Mouse (Mus musculus) cerebellum, adult 9-10 months (tissue): ENCODE data around the gene Gm14124.
"Not testable (repeated sequence)": the region's sequence is repeated elsewhere in the genome, so short reads cannot be mapped to it uniquely, and the experiment has no call there.

Source experiments
- DNase-seq: peaks from one replicate; pipeline ENCODE4 v3.0.0; 2022

Gm14124 gene

GRCm38 (mm10) chr2:150257291-150257690, at the start of gene Gm14124:
Gene Gm14124 (plus strand): TSS chr2:150257517.
- not testable (repeated sequence) for DNase-seq

DNA sequence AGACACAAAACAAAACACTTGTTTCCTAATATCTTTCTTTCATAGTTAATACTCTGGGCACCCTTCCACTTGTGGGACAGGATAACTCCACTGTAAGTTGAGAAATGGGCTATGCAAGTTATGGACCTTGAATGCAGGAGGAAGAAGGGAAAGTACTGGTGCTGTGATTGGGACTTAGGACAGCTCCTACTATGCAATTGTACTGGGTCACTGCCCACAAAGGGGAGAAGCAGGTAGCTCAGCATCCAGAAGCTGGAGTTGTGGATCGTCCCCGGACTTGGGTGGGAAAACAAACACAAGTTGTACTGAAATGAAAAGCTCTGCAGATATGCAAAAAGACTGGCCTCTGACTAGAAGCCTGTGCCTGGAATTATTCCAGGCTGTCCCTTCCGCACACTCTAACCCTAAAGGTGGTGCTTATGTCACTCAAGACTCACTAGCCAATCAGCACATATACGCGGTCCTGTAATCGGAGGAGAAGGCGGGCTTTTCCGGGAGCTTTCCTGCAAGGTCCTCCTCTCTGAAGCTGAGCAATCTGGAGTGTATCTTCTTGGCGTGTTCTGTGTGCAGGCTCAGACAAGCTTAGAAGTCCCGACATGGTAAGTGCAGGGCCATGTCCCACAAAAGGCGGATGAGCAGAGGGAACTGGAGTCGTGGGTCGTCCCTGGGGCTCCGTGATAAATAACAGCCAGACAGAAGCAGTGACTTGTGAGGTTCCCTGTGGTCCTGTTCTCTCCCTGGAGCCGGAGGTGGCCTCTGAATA, 39.5 kb upstream of the Gm14124 start, which contains the start of gene Zfp937:
TSS of gene Zfp937 (plus strand) at position 474 of the 763 bp plus-strand sequence.
- peak; percentile 93 for DNase-seq

DNA sequence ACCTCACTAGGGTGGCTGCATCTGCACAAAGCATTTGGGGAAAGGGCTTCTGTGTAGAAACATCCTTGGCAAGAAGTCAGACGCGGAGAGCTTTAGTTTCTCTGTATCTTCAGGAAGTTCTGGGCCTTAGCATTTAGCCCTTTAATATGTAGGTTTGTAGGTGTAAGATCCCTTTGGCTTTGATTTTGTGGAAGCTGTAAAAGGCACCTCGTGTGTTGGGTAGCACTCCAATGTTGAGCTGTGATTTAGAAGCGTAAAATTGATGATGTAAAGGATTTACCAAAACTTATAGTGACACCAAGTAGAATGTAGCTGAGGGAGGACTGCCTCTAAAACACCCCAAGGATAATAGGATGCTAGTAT, 39.0 kb upstream of the Gm14124 start:
- not testable (repeated sequence) for DNase-seq

DNA sequence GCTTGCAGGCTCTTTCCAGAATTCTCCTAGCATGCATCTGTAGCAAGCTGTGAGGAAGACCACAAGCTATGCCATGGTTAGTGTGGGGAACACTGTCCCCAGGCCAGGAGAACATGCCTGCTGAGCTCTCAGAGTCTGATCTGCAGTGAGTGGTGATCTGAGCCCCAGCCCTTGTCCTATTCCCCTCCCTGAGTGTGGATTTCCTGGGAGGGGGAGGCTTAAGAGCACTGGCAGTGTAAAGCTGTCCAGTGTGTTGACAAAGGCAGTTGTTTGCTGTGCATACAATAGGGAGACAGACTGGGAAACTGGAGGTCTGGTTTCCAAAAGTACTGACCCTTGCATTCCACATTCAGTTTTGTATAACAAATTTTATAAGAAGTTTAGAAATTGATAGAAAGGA, 34.1 kb upstream of the Gm14124 start:
- not testable (repeated sequence) for DNase-seq

- no peak for DNase-seq
Observed at GRCm38 (mm10) chr2:150243211-150243610, 14.1 kb upstream of the Gm14124 start.

DNA sequence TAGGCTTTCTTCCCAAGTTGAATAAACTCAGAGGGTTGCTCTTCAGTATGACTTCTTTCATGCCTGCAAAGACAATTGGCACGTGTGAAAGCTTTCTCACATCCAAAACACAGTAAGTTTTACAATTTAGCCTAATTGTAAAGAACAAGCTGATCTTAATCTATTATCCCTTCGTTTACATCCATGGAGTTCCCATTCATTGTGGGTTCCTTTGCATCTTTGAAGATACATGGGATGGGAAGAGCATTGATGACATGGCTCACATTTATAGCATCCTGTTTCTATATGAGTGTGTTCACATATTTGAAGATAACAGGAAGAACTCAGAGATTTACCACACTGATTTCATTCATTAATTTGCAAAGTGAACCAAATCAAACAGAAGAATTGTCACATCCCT, 1.8 kb upstream of the Gm14124 start, which contains the start of gene Gm21994:
TSS of gene Gm21994 (minus strand) at position 101 of the 400 bp plus-strand sequence.
- DNase-seq = not testable (repeated sequence)

DNA sequence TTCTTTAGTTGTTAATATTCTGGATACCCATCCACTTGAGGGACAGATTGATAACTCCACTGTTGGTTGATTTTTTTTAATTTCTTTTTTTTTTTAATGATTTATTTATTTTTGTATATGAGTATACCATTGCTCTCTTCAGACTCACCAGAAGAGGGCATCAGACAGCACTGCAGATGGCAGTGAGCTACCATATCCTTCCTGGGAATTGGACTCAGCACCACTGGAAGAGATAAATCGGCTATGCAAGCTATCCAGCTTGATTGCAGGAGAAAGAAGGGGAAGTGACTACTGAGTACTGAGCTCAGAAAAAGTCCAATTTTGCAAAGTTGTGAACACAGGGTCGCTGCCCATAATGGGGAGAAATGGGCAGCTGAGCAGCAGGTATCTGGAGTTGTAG, 456 bp upstream of the Gm14124 start:
- DNase-seq = not testable (repeated sequence)

- DNase-seq = no peak
Observed at GRCm38 (mm10) chr2:150293669-150294068, 36.4 kb downstream of the Gm14124 start.

- no peak for DNase-seq
Observed at GRCm38 (mm10) chr2:150299096-150299495, 41.8 kb downstream of the Gm14124 start.

- DNase-seq = no peak
Observed at GRCm38 (mm10) chr2:150307183-150307773, 50.0 kb downstream of the Gm14124 start.

DNA sequence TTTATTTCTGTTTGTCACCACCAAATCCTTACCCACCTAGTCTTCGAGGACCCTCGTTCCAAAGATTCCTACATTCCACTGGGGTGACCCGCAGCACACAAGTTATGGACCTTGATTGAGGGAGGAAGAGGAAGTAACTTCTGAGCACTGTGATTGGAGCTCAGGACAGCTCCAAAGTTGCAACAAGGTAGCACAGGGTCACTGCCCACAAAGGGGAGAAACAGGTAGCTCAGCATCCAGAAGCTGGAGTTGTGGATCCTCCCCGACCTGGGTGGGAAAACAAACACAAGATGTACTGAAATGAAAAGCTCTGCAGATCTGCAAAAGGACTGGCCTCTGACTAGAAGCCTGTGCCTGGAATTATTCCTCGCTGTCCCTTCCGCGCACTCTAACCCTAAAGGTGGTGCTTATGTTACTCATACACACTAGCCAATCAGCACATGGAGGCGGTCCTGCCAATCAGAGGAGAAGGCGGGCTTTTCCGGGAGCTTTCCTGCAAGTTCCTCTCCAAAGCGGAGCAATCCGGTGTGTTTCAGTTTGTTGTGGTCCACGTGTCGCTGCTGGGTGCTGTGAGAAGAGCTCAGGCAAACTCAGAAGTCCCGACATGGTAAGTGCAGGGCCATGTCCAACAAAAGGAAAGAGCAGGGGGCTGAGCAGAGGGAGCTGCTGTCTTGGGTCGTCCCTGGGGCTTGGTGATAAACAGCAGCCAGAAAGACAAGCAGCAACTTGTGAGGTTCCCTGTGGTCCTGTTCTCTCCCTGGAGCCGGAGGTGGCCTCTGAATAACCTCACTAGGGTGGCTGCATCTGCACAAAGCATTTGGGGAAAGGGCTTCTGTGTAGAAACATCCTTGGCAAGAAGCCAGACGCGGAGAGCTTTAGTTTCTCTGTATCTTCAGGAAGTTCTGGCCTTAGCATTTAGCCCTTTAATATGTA, 53.9 kb downstream of the Gm14124 start:
- peak; percentile 94 for DNase-seq

- no peak for DNase-seq
Observed at GRCm38 (mm10) chr2:150316140-150316539, 58.8 kb downstream of the Gm14124 start.

DNA sequence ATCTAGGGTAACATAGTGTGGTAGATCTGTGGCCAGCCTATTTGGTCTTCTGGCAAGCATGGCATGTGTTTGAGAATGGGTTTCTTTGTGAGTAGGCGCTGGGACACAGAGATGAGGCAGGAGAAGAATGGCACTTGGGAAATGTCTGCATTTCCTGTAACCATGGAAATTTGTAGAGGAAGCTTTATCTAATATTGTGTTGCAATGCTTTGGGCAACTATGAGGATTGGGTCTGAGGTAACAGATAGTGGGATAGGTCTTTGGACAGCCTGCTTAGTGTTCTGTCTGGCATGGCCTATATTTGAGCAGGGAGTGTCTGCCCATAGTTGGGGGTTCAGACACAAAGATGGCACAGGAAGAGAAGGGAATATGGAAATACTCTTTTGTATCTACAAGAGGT, 61.7 kb downstream of the Gm14124 start:
- no peak for DNase-seq
